In genomic region chr5:116387302-116387935, GRCm38 (mm10) we compare ENCODE assay signal across 26 mouse cellular contexts. TPM values are rescaled to one million over a fixed set of nuclear protein-coding genes. Genes with fewer than 3 reads are reported as not detected.
"Had no signal": no experiment of that assay in that cellular context is flagged by ENCODE, and none has a peak within 500 bp of the region (broad histone marks: within the 10 kb centered on the region; RNA-seq: fewer than 3 reads in every experiment).

No protein-coding gene starts in this region.

- H3K27me3 ChIP-seq: heart, embryonic 13.5 days; heart, embryonic 15.5 days; hindbrain, embryonic 13.5 days; hindbrain, embryonic 15.5 days; intestine, embryonic 15.5 days; limb, embryonic 12.5 days; liver, embryonic 13.5 days; liver, embryonic 15.5 days had no signal

- H3K36me3 ChIP-seq: heart, embryonic 13.5 days; heart, embryonic 15.5 days; hindbrain, embryonic 13.5 days; hindbrain, embryonic 15.5 days; intestine, embryonic 15.5 days; limb, embryonic 10.5 days; limb, embryonic 12.5 days; liver, embryonic 13.5 days; liver, embryonic 15.5 days had no signal

- H3K4me1 ChIP-seq: limb, embryonic 12.5 days; liver, embryonic 13.5 days; liver, embryonic 15.5 days had no signal

- H3K9me3 ChIP-seq: heart, embryonic 15.5 days; hindbrain, embryonic 13.5 days; hindbrain, embryonic 15.5 days; intestine, embryonic 15.5 days; limb, embryonic 10.5 days; limb, embryonic 12.5 days; liver, embryonic 13.5 days; liver, embryonic 15.5 days had no signal

- H3K4me3 ChIP-seq: gastrocnemius, adult 2 months; heart, embryonic 13.5 days; heart, embryonic 15.5 days; hindbrain, embryonic 13.5 days; hindbrain, embryonic 15.5 days; intestine, embryonic 15.5 days; layer of hippocampus, adult 2 months; left cerebral cortex, adult 2 months; limb, embryonic 10.5 days; limb, embryonic 12.5 days; liver, embryonic 13.5 days; liver, embryonic 15.5 days had no signal

- DNase-seq: gastrocnemius, adult 2 months; gastrocnemius, postnatal 10 days; gastrocnemius, postnatal 25 days; heart, adult 18-20 months; heart, postnatal 14 days; heart, postnatal 36 days; kidney, adult 18-20 months; kidney, adult 8-10 months; kidney, postnatal 10 days; kidney, postnatal 25 days; kidney, postnatal 4 days; liver; liver, embryonic 13.5 days had no signal

- H3K27ac ChIP-seq: gastrocnemius, adult 2 months; heart, embryonic 13.5 days; heart, embryonic 15.5 days; hindbrain, embryonic 13.5 days; hindbrain, embryonic 15.5 days; intestine, embryonic 15.5 days; layer of hippocampus, adult 2 months; left cerebral cortex, adult 2 months; limb, embryonic 10.5 days; limb, embryonic 12.5 days; liver, embryonic 13.5 days; liver, embryonic 15.5 days had no signal

- H3K9ac ChIP-seq: heart, embryonic 13.5 days; heart, embryonic 15.5 days; hindbrain, embryonic 13.5 days; hindbrain, embryonic 15.5 days; intestine, embryonic 15.5 days; limb, embryonic 12.5 days; liver, embryonic 13.5 days; liver, embryonic 15.5 days had no signal

RNA-seq across cellular contexts. Expression of gene Hspb8, which starts 35.2 kb away (rescaled TPM):
- total RNA-seq: granulocyte monocyte progenitor cell, adult 5-6 weeks; hematopoietic stem cell, adult 5-6 weeks had no signal
- polyA plus RNA-seq: inflammation-experienced regulatory T-cells, adult 6 months had no signal
